Mouse (Mus musculus) testis, adult 2 months (tissue): ENCODE measurements around the gene Fzd5.

Experiments
- CTCF ChIP-seq: fragments of 200-500 bp; IDR thresholded peaks from 2 replicates; pipeline ENCODE4 v1.5.1; 2012; ENCODE audit warnings: low read depth, mild to moderate bottlenecking, inconsistent platforms, low read length, moderate library complexity; ENCODE audit not compliant: control insufficient read depth, insufficient read depth, insufficient replicate concordance
- POLR2A ChIP-seq: fragments of 200-500 bp; IDR thresholded peaks from 2 replicates; pipeline ENCODE4 v1.6.1; 2012; ENCODE audit warnings: low read depth, mild to moderate bottlenecking, inconsistent platforms, low read length, moderate library complexity; ENCODE audit not compliant: control insufficient read depth

- TF ChIP-seq CTCF = no peak
- no peak for TF ChIP-seq POLR2A
Measured at GRCm38 (mm10) chr1:64681499-64681898, 56.1 kb downstream of the Fzd5 start.
